Mouse (Mus musculus): ENCODE results near the gene Sgcd. TPM values are rescaled to one million over a fixed set of nuclear protein-coding genes. Genes with fewer than 3 reads are reported as not detected.

The Sgcd gene
- polyA plus RNA-seq, 1 experiment from 2014 or later, result 0.14 TPM

- no peaks in the 10 kb centered on the region for H3K9me3 ChIP-seq (replicated peaks)
- no peaks in the 10 kb centered on the region for H3K4me1 ChIP-seq (replicated peaks)
- ATAC-seq (ENCODE audit: low read depth) (no peak), DNase-seq (no peak)
- H3K36me3 ChIP-seq, result no peaks in the 10 kb centered on the region
- H3K27ac ChIP-seq, result no peak overlapping the region
- H3K27me3 ChIP-seq, result no peaks in the 10 kb centered on the region
- H3K4me2 ChIP-seq, result no peak overlapping the region
- 60% methylated on average over 1 of the region's 1 CpGs for WGBS (ENCODE audit: insufficient replicate concordance)
- no peak overlapping the region for H3K4me3 ChIP-seq (replicated peaks)
- H3K9ac ChIP-seq, result no peak overlapping the region
Measured at GRCm38 (mm10) chr11:47120874-47121273, 867.9 kb downstream of the Sgcd start.

- 45% methylated on average over 2 of the region's 2 CpGs for WGBS (ENCODE audit: insufficient replicate concordance)
- no peak for ATAC-seq (ENCODE audit: low read depth)
Measured at GRCm38 (mm10) chr11:47117896-47118295, 870.9 kb downstream of the Sgcd start.

GRCm38 (mm10) chr11:47114366-47114765 lies 874.4 kb downstream of the Sgcd start:
- no peak overlapping the region for H3K27ac ChIP-seq
- H3K27me3 ChIP-seq, result no peaks in the 10 kb centered on the region
- 69% methylated on average over 4 of the region's 4 CpGs for WGBS (ENCODE audit: insufficient replicate concordance)
- H3K9me3 ChIP-seq (replicated peaks), result no peaks in the 10 kb centered on the region
- H3K4me1 ChIP-seq (replicated peaks), result no peaks in the 10 kb centered on the region
- no peaks in the 10 kb centered on the region for H3K36me3 ChIP-seq
- no peak overlapping the region for H3K9ac ChIP-seq
- H3K4me3 ChIP-seq (replicated peaks), result no peak overlapping the region
- H3K4me2 ChIP-seq, result no peak overlapping the region
- ATAC-seq (ENCODE audit: low read depth), result no peak
- no peak for DNase-seq

More at GRCm38 (mm10) chr11:47117896-47118295, 870.9 kb downstream of the Sgcd start:
- no peak for DNase-seq
- H3K9me3 ChIP-seq (replicated peaks), result no peaks in the 10 kb centered on the region
- no peaks in the 10 kb centered on the region for H3K27me3 ChIP-seq
- H3K27ac ChIP-seq, result no peak overlapping the region
- H3K4me3 ChIP-seq (replicated peaks), result no peak overlapping the region
- H3K4me1 ChIP-seq (replicated peaks), result no peaks in the 10 kb centered on the region
- H3K9ac ChIP-seq, result no peak overlapping the region
- H3K4me2 ChIP-seq, result no peak overlapping the region
- H3K36me3 ChIP-seq, result no peaks in the 10 kb centered on the region

DNA sequence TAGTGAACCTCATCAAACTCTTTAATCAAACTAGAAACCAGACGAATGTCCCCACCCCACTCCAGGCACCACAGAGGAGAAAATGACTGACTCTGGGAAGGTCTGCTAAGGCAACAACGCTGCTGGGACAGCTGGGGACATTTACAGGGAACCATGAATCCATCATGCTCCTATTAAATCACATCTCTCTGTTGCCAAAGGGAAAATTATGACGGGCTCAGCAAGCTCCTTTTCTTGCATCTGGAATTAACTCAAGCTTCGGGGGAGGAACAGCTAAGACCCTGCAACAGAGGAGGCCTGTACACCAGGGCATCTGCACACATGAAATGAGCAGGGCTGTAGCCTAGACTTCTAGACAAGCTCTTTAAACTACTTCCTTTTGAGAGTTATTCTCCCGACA lies 875.7 kb downstream of the Sgcd start:
- no peaks in the 10 kb centered on the region for H3K36me3 ChIP-seq
- ATAC-seq (ENCODE audit: low read depth) (no peak), DNase-seq (no peak)
- H3K9ac ChIP-seq, result no peak overlapping the region
- no peaks in the 10 kb centered on the region for H3K4me1 ChIP-seq (replicated peaks)
- H3K27me3 ChIP-seq, result no peaks in the 10 kb centered on the region
- WGBS (ENCODE audit: insufficient replicate concordance), result 57% methylated on average over 5 of the region's 5 CpGs
- no peak overlapping the region for H3K4me3 ChIP-seq (replicated peaks)
- no peak overlapping the region for H3K4me2 ChIP-seq
- no peak overlapping the region for H3K27ac ChIP-seq
- H3K9me3 ChIP-seq (replicated peaks), result no peaks in the 10 kb centered on the region

GRCm38 (mm10) chr11:47110314-47110713 lies 878.5 kb downstream of the Sgcd start:
- no peak for DNase-seq

DNA sequence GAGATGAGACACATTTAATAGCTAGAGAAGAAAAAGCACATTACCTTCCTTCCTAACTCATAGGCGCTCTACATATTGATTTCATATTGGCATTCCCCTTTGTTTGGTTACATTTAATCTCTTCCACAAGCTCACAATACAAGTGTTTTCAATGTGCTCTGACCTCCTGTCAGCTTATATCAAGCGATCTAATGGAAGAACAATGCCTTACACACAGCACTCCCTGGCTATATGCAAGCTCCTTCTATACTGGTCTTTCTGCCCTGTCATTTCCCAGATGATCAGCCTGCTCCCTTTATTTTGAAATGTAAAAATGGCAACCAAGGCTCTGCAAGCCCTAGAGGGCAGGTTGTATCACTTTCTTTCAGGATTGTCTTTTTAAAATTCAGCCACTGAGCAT lies 881.1 kb downstream of the Sgcd start:
- ATAC-seq (ENCODE audit: low read depth) (no peak), DNase-seq (no peak)
- Histone ChIP-seq H3K9me3 (replicated peaks) (no peaks in the 10 kb centered on the region), H3K4me2 (no peak overlapping the region), H3K4me3 (replicated peaks) (no peak overlapping the region), H3K27ac (no peak overlapping the region), H3K4me1 (replicated peaks) (no peaks in the 10 kb centered on the region), H3K36me3 (no peaks in the 10 kb centered on the region), H3K9ac (no peak overlapping the region), H3K27me3 (no peaks in the 10 kb centered on the region)
- 65% methylated on average over 2 of the region's 2 CpGs for WGBS (ENCODE audit: insufficient replicate concordance)

More at GRCm38 (mm10) chr11:47110314-47110713, 878.5 kb downstream of the Sgcd start:
- Histone ChIP-seq H3K27ac (no peak overlapping the region), H3K9me3 (replicated peaks) (no peaks in the 10 kb centered on the region), H3K36me3 (no peaks in the 10 kb centered on the region), H3K4me1 (replicated peaks) (no peaks in the 10 kb centered on the region), H3K9ac (no peak overlapping the region), H3K27me3 (no peaks in the 10 kb centered on the region), H3K4me3 (replicated peaks) (no peak overlapping the region), H3K4me2 (no peak overlapping the region)
- no peak for ATAC-seq (ENCODE audit: low read depth)

GRCm38 (mm10) chr11:47093296-47093912 lies 895.4 kb downstream of the Sgcd start:
- no peak overlapping the region for H3K27ac ChIP-seq

GRCm38 (mm10) chr11:47082517-47082916 lies 906.3 kb downstream of the Sgcd start:
- DNase-seq, result no peak
- Histone ChIP-seq H3K4me3 (replicated peaks) (no peak overlapping the region), H3K4me2 (no peak overlapping the region), H3K4me1 (replicated peaks) (no peaks in the 10 kb centered on the region), H3K9me3 (replicated peaks) (no peaks in the 10 kb centered on the region), H3K27me3 (no peaks in the 10 kb centered on the region), H3K27ac (no peak overlapping the region), H3K36me3 (no peaks in the 10 kb centered on the region), H3K9ac (no peak overlapping the region)
- no peak for ATAC-seq (ENCODE audit: low read depth)
- WGBS (ENCODE audit: insufficient replicate concordance), result 71% methylated on average over 1 of the region's 1 CpGs

More at GRCm38 (mm10) chr11:47093296-47093912, 895.4 kb downstream of the Sgcd start:
- no peak for DNase-seq
- 51% methylated on average over 5 of the region's 5 CpGs for WGBS (ENCODE audit: insufficient replicate concordance)
- Histone ChIP-seq H3K36me3 (no peaks in the 10 kb centered on the region), H3K9ac (no peak overlapping the region), H3K4me2 (no peak overlapping the region), H3K4me3 (replicated peaks) (no peak overlapping the region), H3K4me1 (replicated peaks) (no peaks in the 10 kb centered on the region), H3K9me3 (replicated peaks) (no peaks in the 10 kb centered on the region), H3K27me3 (no peaks in the 10 kb centered on the region)
- ATAC-seq (ENCODE audit: low read depth), result no peak

- no peak overlapping the region for H3K4me2 ChIP-seq
- no peaks in the 10 kb centered on the region for H3K9me3 ChIP-seq (replicated peaks)
- 25% methylated on average over 1 of the region's 1 CpGs for WGBS (ENCODE audit: insufficient replicate concordance)
- H3K36me3 ChIP-seq, result no peaks in the 10 kb centered on the region
- H3K9ac ChIP-seq, result no peak overlapping the region
- H3K27me3 ChIP-seq, result no peaks in the 10 kb centered on the region
- DNase-seq (no peak), ATAC-seq (ENCODE audit: low read depth) (no peak)
- no peaks in the 10 kb centered on the region for H3K4me1 ChIP-seq (replicated peaks)
- no peak overlapping the region for H3K27ac ChIP-seq
- H3K4me3 ChIP-seq (replicated peaks), result no peak overlapping the region
Measured at GRCm38 (mm10) chr11:47073538-47073937, 915.2 kb downstream of the Sgcd start.

DNA sequence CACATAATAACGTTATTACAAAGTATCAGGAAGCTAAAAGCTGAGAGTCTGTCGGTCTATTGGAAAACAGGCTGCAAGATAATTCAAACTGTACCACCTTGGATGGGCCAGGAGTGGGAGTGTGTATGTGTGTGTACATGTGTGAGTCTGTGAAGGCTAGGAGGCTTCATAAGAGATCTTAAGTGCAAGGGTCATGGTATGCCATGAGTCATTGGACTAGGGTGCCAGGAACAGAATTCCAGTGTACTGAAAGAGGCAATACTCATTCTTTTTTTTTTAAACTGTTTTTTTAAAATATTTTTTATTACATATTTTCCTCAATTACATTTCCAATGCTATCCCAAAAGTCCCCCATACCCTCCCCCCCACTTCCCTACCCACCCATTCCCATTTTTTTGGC lies 917.6 kb downstream of the Sgcd start:
- DNase-seq, result no peak
- no peak overlapping the region for H3K27ac ChIP-seq
- no peaks in the 10 kb centered on the region for H3K36me3 ChIP-seq
- no peak for ATAC-seq (ENCODE audit: low read depth)
- no peak overlapping the region for H3K9ac ChIP-seq
- 77% methylated on average over 2 of the region's 2 CpGs for WGBS (ENCODE audit: insufficient replicate concordance)
- no peaks in the 10 kb centered on the region for H3K27me3 ChIP-seq
- no peaks in the 10 kb centered on the region for H3K4me1 ChIP-seq (replicated peaks)
- H3K4me2 ChIP-seq, result no peak overlapping the region
- no peaks in the 10 kb centered on the region for H3K9me3 ChIP-seq (replicated peaks)
- no peak overlapping the region for H3K4me3 ChIP-seq (replicated peaks)

GRCm38 (mm10) chr11:47069769-47070384 lies 918.9 kb downstream of the Sgcd start:
- Histone ChIP-seq H3K4me2 (no peak overlapping the region), H3K36me3 (no peaks in the 10 kb centered on the region), H3K4me1 (replicated peaks) (no peaks in the 10 kb centered on the region), H3K27me3 (no peaks in the 10 kb centered on the region), H3K27ac (no peak overlapping the region), H3K9me3 (replicated peaks) (no peaks in the 10 kb centered on the region), H3K4me3 (replicated peaks) (no peak overlapping the region), H3K9ac (no peak overlapping the region)
- no peak for DNase-seq
- ATAC-seq (ENCODE audit: low read depth), result no peak
- WGBS (ENCODE audit: insufficient replicate concordance), result 69% methylated on average over 2 of the region's 2 CpGs

DNA sequence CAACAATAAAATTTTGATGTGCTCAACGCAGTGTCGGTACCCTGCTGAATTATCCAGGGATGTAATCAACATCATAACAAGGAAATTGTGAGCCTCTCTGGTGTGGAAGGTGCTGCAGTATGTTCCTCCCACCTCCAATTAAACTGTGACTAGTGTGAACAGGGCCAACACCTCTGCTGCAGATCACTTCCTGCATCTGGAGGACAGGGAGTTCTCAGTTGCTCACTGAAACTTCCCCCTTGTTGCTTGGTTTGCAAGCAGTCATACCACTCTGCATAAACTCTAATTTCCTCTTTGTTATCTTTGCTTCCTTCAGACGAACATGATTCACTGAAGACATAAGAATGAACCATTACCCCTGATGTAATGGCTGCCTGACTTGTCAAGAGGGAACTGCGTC lies 925.1 kb downstream of the Sgcd start:
- no peak for DNase-seq
- no peaks in the 10 kb centered on the region for H3K36me3 ChIP-seq
- no peaks in the 10 kb centered on the region for H3K4me1 ChIP-seq (replicated peaks)
- H3K27ac ChIP-seq, result no peak overlapping the region
- no peak for ATAC-seq (ENCODE audit: low read depth)
- WGBS (ENCODE audit: insufficient replicate concordance), result 44% methylated on average over 4 of the region's 4 CpGs
- no peak overlapping the region for H3K9ac ChIP-seq
- no peaks in the 10 kb centered on the region for H3K9me3 ChIP-seq (replicated peaks)
- no peak overlapping the region for H3K4me2 ChIP-seq
- H3K27me3 ChIP-seq, result no peaks in the 10 kb centered on the region
- no peak overlapping the region for H3K4me3 ChIP-seq (replicated peaks)

Data from liver, embryonic 13.5 days (tissue).